Mouse (Mus musculus): ENCODE results near the gene Rnaseh2a. TPM values are rescaled to one million over a fixed set of nuclear protein-coding genes. Genes with fewer than 3 reads are reported as not detected.

The Rnaseh2a gene
- polyA plus RNA-seq, 1 experiment from 2014 or later: 80.1 TPM

GRCm38 (mm10) chr8:84981644-84982498 lies 12.3 kb upstream of the Rnaseh2a start:
- Histone ChIP-seq H3K27me3 (ENCODE audit: control insufficient read depth, insufficient read depth, low read length) (no peaks in the 10 kb centered on the region), H3K4me3 (ENCODE audit: low read depth, low read length) (no peak overlapping the region), H3K9ac (ENCODE audit: low read length) (peak overlapping the region; percentile 18; the same call in 1 of the 2 replicates), H3K36me3 (ENCODE audit: control insufficient read depth, insufficient read depth, low read length) (no peaks in the 10 kb centered on the region), H3K27ac (replicated peaks) (peak overlapping the region; percentile 98), H3K4me1 (replicated peaks; ENCODE audit: control insufficient read depth, insufficient read depth) (peaks cover 33% of the 10 kb centered on the region), H3K9me3 (ENCODE audit: control insufficient read depth, low read length) (no peaks in the 10 kb centered on the region), H3K4me2 (replicated peaks; ENCODE audit: low read depth) (peak overlapping the region; percentile 20)
- no peak for TF ChIP-seq EP300 (optimal IDR thresholded peaks at IDR 0.05)
- TF ChIP-seq CTCF (IDR thresholded peaks at IDR 0.05; ENCODE audit: low read depth): no peak
- DNase-seq (ENCODE audit: low spot score) (peak; percentile 77), ATAC-seq (ENCODE audit: low FRiP score, low TSS enrichment) (no peak)
- WGBS: 47% methylated on average over 15 of the region's 15 CpGs

GRCm38 (mm10) chr8:84980622-84981358 lies 11.2 kb upstream of the Rnaseh2a start:
- Histone ChIP-seq H3K4me3 (ENCODE audit: low read depth, low read length) (peak overlapping the region; percentile 80; the same call in 1 of the 2 replicates), H3K4me2 (replicated peaks; ENCODE audit: low read depth) (peak overlapping the region; percentile 96), H3K27me3 (ENCODE audit: control insufficient read depth, insufficient read depth, low read length) (no peaks in the 10 kb centered on the region), H3K9me3 (ENCODE audit: control insufficient read depth, low read length) (no peaks in the 10 kb centered on the region), H3K9ac (ENCODE audit: low read length) (peak overlapping the region; percentile 66), H3K4me1 (replicated peaks; ENCODE audit: control insufficient read depth, insufficient read depth) (peaks cover 33% of the 10 kb centered on the region), H3K36me3 (ENCODE audit: control insufficient read depth, insufficient read depth, low read length) (no peaks in the 10 kb centered on the region), H3K27ac (replicated peaks) (peak overlapping the region; percentile 98)
- DNase-seq (ENCODE audit: low spot score) (peak; percentile 83), ATAC-seq (ENCODE audit: low FRiP score, low TSS enrichment) (no peak)
- 26% methylated on average over 11 of the region's 11 CpGs for WGBS
- no peak for TF ChIP-seq EP300 (optimal IDR thresholded peaks at IDR 0.05)
- no peak for TF ChIP-seq CTCF (IDR thresholded peaks at IDR 0.05; ENCODE audit: low read depth)

GRCm38 (mm10) chr8:84979599-84980421 lies 10.2 kb upstream of the Rnaseh2a start:
- WGBS: 2% methylated on average over 31 of the region's 42 CpGs
- ATAC-seq (ENCODE audit: low FRiP score, low TSS enrichment) (peak; percentile 81), DNase-seq (ENCODE audit: low spot score) (peak; percentile 97)
- no peaks in the 10 kb centered on the region for H3K36me3 ChIP-seq (ENCODE audit: control insufficient read depth, insufficient read depth, low read length)
- no peaks in the 10 kb centered on the region for H3K9me3 ChIP-seq (ENCODE audit: control insufficient read depth, low read length)
- no peaks in the 10 kb centered on the region for H3K27me3 ChIP-seq (ENCODE audit: control insufficient read depth, insufficient read depth, low read length)
- peak overlapping the region; percentile 96 for H3K4me2 ChIP-seq (replicated peaks; ENCODE audit: low read depth)
- H3K4me3 ChIP-seq (ENCODE audit: low read depth, low read length): peak overlapping the region; percentile 80
- H3K4me1 ChIP-seq (replicated peaks; ENCODE audit: control insufficient read depth, insufficient read depth): peaks cover 29% of the 10 kb centered on the region
- TF ChIP-seq EP300 (optimal IDR thresholded peaks at IDR 0.05): no peak
- H3K9ac ChIP-seq (ENCODE audit: low read length): peak overlapping the region; percentile 66
- peak overlapping the region; percentile 98 for H3K27ac ChIP-seq (replicated peaks)

- H3K27ac ChIP-seq (replicated peaks): peak within 1 kb of the TSS; percentile 98
- H3K4me1 ChIP-seq (replicated peaks; ENCODE audit: control insufficient read depth, insufficient read depth): peaks cover 29% of the 10 kb centered on the region
- WGBS: under 1% methylated on average over 61 of the region's 63 CpGs
- no peaks in the 10 kb centered on the region for H3K9me3 ChIP-seq (ENCODE audit: control insufficient read depth, low read length)
- H3K4me2 ChIP-seq (replicated peaks; ENCODE audit: low read depth): peak within 1 kb of the TSS; percentile 96
- H3K36me3 ChIP-seq (ENCODE audit: control insufficient read depth, insufficient read depth, low read length): no peaks in the 10 kb centered on the region; the same call in 1 of the 2 replicates
- ATAC-seq (ENCODE audit: low FRiP score, low TSS enrichment) (peak; percentile 50), DNase-seq (ENCODE audit: low spot score) (peak; percentile 95)
- TF ChIP-seq CTCF (IDR thresholded peaks at IDR 0.05; ENCODE audit: low read depth) (no peak), EP300 (optimal IDR thresholded peaks at IDR 0.05) (peak; percentile 74)
- H3K4me3 ChIP-seq (ENCODE audit: low read depth, low read length): peak within 1 kb of the TSS; percentile 80
- peak within 1 kb of the TSS; percentile 94 for H3K9ac ChIP-seq (ENCODE audit: low read length)
- H3K27me3 ChIP-seq (ENCODE audit: control insufficient read depth, insufficient read depth, low read length): no peaks in the 10 kb centered on the region
Measured at GRCm38 (mm10) chr8:84978248-84978940, 8.8 kb upstream of the Rnaseh2a start, which contains the start of gene Junb. Junb (minus strand) TSS chr8:84978718.
